Mouse (Mus musculus) cerebellum, adult 18-20 months (tissue): ENCODE results near the gene Smarcc2.
A peak's percentile ranks its signal among the peaks of the same experiment; 100 is the strongest.

Experiments
- DNase-seq, 2 experiments: peaks; one replicate each; pipeline ENCODE4 v3.0.0; 2021

Smarcc2 gene

GRCm38 (mm10) chr10:128458719-128459408, at the start of gene Smarcc2:
Gene Smarcc2 (plus strand): TSS chr10:128459248.
- DNase-seq = peak; percentile 89 to 94

- peak; percentile 97 to 98 for DNase-seq
These were observed 49.1 kb upstream of the Smarcc2 start for GRCm38 (mm10) chr10:128409692-128410559.

GRCm38 (mm10) chr10:128410560-128410845, 48.5 kb upstream of the Smarcc2 start:
- no peak for DNase-seq

- peak; percentile 95 for DNase-seq
These were observed 47.6 kb upstream of the Smarcc2 start, which contains the start of the genes Nabp2 and Rnf41 for GRCm38 (mm10) chr10:128411211-128412054. Gene Nabp2 (minus strand): TSS chr10:128411492. Gene Rnf41 (plus strand): TSS chr10:128411657.

- peak; percentile 45 to 48 for DNase-seq
These were observed 47.0 kb upstream of the Smarcc2 start for GRCm38 (mm10) chr10:128412055-128412381.

- DNase-seq = no peak
These were observed 46.5 kb upstream of the Smarcc2 start for GRCm38 (mm10) chr10:128412558-128412957.

GRCm38 (mm10) chr10:128413076-128413475, 46.0 kb upstream of the Smarcc2 start:
- DNase-seq = peak; percentile 36 to 49

- DNase-seq = no peak
These were observed 44.2 kb upstream of the Smarcc2 start for GRCm38 (mm10) chr10:128414848-128415247.

- peak; percentile 44 to 55 for DNase-seq
These were observed 36.6 kb upstream of the Smarcc2 start for GRCm38 (mm10) chr10:128422426-128422825.

GRCm38 (mm10) chr10:128424604-128425003, 34.4 kb upstream of the Smarcc2 start:
- no peak for DNase-seq

GRCm38 (mm10) chr10:128425260-128425659, 33.8 kb upstream of the Smarcc2 start:
- DNase-seq = no peak

GRCm38 (mm10) chr10:128429052-128429451, 30.0 kb upstream of the Smarcc2 start:
- DNase-seq = no peak

- DNase-seq = no peak
These were observed 29.6 kb upstream of the Smarcc2 start for GRCm38 (mm10) chr10:128429454-128429853.

- DNase-seq = no peak
These were observed 25.6 kb upstream of the Smarcc2 start for GRCm38 (mm10) chr10:128433417-128433816.

GRCm38 (mm10) chr10:128434681-128435080, 24.4 kb upstream of the Smarcc2 start:
- peak in 1 of 2 experiments; percentile 30 for DNase-seq

- DNase-seq = peak; percentile 77 to 79
These were observed 23.7 kb upstream of the Smarcc2 start for GRCm38 (mm10) chr10:128435186-128435823.

- peak; percentile 53 to 60 for DNase-seq
These were observed 23.2 kb upstream of the Smarcc2 start for GRCm38 (mm10) chr10:128435873-128436272.

GRCm38 (mm10) chr10:128436376-128436775, 22.7 kb upstream of the Smarcc2 start:
- peak; percentile 63 to 72 for DNase-seq

GRCm38 (mm10) chr10:128438675-128439279, 20.3 kb upstream of the Smarcc2 start:
- DNase-seq = peak in 1 of 2 experiments; percentile 38

GRCm38 (mm10) chr10:128440407-128440806, 18.6 kb upstream of the Smarcc2 start:
- peak; percentile 55 to 61 for DNase-seq

- DNase-seq = peak in 1 of 2 experiments; percentile 46
These were observed 17.5 kb upstream of the Smarcc2 start for GRCm38 (mm10) chr10:128441324-128442119.
